Mouse (Mus musculus) cerebellum, adult 9-11 months (tissue): ENCODE results near the gene Lpcat2.

Experiments used
- DNase-seq: peaks from one replicate; pipeline ENCODE4 v3.0.0; 2022

Gene Lpcat2

GRCm38 (mm10) chr8:92855171-92855894, at the start of gene Lpcat2:
Gene Lpcat2 (plus strand): TSS chr8:92855339.
- peak; percentile 34 for DNase-seq

GRCm38 (mm10) chr8:92812773-92813172, 42.4 kb upstream of the Lpcat2 start:
- no peak for DNase-seq

- DNase-seq, result no peak
These were observed 39.5 kb upstream of the Lpcat2 start for GRCm38 (mm10) chr8:92815661-92816060.

DNA sequence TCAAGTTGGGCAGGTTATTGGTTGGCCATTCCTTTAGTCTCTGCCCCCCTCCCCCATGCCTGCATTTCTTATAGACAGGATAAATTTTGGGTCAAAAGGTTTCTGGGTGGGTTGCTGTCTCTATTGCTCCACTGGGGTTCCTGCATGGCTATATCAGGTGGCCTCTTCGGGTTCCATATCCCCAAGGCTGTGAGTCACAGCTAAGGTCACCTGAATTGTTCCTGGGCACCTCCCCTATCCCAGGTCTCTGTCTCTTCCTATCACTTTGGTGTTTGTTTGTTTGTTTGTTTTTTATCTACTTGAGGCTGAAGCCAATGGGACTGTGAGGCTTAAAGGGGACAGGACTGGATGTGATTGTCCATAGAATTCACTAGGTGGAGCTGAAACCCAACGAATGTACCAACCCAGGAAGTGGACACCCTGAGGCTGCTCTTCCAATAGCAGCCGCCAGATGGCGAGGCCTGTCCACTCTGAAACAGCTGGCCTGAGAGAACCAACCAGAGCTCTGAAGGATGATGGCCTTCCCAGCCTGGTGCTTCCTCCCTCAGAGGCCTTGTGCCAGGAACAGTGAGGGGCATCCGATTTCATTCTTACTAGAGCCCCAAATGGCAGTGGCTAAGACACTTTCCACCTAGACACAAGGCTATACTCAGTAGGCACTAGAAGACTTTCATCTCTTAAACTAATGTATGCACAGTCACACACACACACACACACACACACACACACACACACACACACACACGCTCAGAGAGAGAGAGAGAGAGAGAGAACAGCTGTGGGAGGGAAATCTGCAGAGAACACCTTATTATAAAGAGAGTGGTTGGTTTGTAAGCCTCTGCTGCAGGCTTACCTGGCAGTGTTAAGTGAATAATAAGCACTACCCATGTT, 37.0 kb upstream of the Lpcat2 start:
- DNase-seq, result peak; percentile 47

DNA sequence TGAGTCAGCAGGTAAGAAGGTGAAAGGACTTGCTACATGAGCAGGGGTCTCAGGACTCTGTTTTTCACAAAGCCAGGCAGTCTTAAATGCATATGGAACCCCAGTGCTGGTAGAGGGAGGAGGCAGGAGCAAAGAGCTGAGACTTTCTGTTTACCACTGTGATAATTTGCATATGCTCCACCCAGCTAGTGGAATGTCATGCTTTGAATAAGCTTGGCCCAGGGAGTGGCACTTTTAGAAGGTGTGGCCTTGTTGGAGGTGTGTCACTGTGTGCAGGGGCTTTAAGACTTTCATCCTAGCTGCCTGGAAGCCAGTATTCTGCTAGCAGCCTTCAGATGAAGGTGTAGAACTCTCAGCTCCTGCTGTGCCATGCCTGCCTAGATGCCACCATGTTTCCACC, 34.0 kb upstream of the Lpcat2 start:
- no peak for DNase-seq

- no peak for DNase-seq
These were observed 32.8 kb upstream of the Lpcat2 start for GRCm38 (mm10) chr8:92822386-92822785.

- DNase-seq, result no peak
These were observed 29.1 kb upstream of the Lpcat2 start for GRCm38 (mm10) chr8:92825991-92826390.

- DNase-seq, result no peak
These were observed 27.7 kb upstream of the Lpcat2 start, which contains the start of gene Mmp2 for GRCm38 (mm10) chr8:92827243-92828034. Gene Mmp2 (plus strand): TSS chr8:92827291.

DNA sequence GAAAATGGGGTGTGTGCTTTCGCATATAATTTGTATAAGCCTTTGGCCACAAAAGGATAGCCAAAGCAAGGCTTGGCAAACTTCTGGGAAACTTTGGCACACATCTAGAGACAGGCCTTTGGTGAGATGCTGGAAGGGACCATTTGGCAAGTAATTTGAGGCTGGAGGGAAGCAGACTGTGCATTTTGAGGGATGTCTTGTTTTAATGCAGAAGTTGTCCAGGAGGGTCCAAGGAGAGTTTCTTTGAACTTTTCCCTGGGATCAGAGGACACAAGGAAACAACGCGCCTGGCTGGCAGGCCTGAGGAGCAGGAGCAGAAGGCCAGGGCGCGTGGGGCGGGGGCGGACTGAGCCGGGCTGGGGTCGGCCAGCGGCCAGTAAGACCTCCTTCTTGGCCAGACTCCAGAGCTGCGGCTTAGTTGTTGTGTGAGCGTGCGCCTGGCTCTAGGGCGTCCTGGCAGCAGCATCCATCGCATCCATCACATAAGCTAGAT, 26.8 kb upstream of the Lpcat2 start:
- DNase-seq, result no peak

- DNase-seq, result no peak
These were observed 20.9 kb upstream of the Lpcat2 start for GRCm38 (mm10) chr8:92834065-92834731.

- DNase-seq, result no peak
These were observed 20.2 kb upstream of the Lpcat2 start for GRCm38 (mm10) chr8:92834786-92835500.

DNA sequence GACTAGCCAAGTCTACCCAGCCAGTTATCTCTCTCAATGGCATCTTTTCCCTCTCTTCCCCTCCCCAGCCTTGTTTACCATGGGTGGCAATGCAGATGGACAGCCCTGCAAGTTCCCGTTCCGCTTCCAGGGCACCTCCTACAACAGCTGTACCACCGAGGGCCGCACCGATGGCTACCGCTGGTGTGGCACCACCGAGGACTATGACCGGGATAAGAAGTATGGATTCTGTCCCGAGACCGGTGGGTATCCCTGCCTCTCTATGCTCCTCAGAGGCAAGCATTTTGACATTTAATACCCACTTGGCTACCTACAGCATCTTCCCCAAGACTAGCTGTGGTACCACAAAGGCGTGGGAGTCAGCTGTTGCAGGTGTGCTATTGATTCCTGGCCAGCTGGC, 19.2 kb upstream of the Lpcat2 start:
- DNase-seq, result no peak

- DNase-seq, result no peak
These were observed 16.5 kb upstream of the Lpcat2 start for GRCm38 (mm10) chr8:92838616-92839015.

DNA sequence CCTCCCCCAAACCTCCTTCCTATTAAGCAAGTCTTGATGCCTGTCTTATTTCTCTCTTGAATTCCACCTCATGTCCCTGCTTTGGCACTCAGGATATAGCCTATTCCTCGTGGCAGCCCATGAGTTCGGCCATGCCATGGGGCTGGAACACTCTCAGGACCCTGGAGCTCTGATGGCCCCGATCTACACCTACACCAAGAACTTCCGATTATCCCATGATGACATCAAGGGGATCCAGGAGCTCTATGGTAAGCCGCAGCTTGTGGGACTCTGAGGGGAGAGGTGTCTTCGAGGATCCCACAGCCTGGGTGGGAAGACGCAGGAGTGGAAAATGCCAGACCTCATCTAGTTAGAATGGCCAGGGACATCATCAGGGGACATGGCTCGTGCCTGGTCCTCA, 16.0 kb upstream of the Lpcat2 start:
- no peak for DNase-seq

GRCm38 (mm10) chr8:92839876-92840275, 15.3 kb upstream of the Lpcat2 start:
- DNase-seq, result no peak

DNA sequence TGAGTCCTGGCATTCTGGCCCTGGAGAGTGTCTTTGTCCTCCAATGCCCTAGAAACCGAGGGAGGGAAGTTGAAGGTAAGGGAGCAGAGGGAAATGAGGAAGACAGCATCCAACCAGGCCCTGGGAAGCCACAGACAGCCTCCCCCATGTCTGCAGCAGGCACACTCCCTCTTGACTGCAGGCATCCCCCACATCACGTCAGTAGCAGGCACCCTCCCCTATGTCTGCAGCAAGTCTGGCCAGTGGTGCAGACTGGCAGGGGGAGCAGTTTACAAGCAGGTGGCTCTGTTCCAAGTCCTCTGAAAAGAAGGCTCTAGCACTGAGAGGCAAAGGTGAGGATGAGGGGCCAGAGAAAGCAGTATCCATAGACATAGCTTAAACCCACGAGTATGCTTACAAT, 8.5 kb upstream of the Lpcat2 start:
- DNase-seq, result no peak

GRCm38 (mm10) chr8:92847299-92847698, 7.8 kb upstream of the Lpcat2 start:
- no peak for DNase-seq

DNA sequence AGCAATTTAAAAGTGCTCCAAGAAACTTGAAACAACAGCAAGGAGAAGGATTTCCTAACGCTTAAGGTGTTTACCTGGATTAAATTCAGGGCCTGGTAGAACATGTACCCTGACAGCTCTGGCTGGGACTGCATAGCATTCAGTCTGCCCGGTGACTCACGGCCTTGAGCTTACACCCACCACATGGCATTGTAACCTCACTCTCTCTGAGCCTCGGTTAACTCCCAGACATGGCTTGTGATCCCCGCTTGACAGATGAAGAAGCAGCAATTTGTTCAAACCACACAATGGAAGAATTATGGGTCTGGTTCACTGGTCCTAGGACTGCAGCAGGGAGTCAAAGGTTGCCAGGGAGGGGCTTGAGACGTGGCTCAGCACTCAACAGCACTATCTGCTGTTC, 5.9 kb upstream of the Lpcat2 start:
- DNase-seq, result no peak

GRCm38 (mm10) chr8:92850239-92850638, 4.9 kb upstream of the Lpcat2 start:
- peak; percentile 73 for DNase-seq

DNA sequence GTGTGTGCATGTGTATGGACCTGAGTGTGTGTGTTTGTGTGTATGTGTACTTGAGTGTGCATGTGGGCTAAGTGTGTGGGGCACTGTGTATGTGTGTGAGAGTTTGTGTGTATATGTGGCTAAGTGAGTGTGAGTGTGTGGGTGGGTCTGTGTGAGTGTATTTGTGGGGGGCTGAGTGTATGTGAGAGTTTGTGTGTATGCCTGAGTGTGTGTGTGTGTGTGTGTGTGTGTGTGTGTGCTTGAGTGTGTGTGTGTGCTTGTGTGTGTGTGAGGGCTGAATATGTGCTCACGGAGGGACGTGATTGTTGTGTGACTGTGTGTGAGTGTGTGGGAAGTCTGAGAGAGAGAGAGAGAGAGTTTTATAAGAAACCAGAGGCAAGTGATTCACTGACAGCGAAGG, 3.8 kb upstream of the Lpcat2 start:
- DNase-seq, result no peak

DNA sequence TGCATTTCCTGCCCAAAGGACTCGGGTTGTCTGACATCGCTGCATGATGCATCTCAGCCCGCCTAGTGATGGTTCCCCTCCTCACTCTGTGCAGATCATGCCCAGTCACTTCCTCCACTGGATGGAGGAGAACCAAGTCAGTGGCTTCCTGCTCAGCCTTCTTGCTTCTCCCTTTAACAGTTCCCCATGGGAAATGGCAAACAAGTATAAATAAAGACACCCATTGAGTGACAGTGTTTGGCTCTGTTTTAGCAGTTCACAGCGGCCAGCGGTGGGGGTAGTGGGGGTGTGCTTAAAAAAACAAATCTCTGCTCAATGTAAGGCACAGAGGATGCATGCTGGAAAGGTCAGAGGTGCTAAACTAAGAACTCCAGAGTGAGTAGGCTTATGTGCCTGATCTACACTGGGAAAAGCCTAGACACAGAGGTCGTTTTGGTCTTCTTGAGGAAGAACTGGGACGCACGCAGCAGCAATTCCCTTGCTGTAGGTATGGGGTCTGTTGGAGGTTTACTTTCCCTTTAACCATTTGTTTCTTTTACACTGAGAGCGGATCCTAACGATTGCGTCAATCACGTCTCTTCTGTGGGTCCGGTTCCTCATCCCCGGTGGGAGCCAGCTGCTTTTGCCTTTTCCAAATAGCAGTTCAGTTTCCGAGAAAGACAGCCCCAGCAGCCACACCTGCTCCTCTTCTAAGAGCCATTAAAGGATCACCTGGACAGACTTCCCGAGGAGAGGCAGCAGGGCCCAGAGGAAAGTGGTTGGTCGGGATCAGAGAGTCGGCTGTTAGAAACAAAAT, 1.8 kb upstream of the Lpcat2 start:
- DNase-seq, result no peak
